Mouse (Mus musculus): Measurements from ENCODE around the gene Mthfsl. TPM values are rescaled to one million over a fixed set of nuclear protein-coding genes. Genes with fewer than 3 reads are reported as not detected.
"Not testable (repeated sequence)": the region's sequence is repeated elsewhere in the genome, so short reads cannot be mapped to it uniquely, and the experiment has no call there.

The Mthfsl gene
- total and polyA plus RNA-seq, 2 experiments from 2014 or later: 11.7 to 48.8 TPM

- not testable (repeated sequence) for H3K4me3 ChIP-seq (ENCODE audit: low read depth, low read length); H3K27me3 ChIP-seq (ENCODE audit: insufficient read depth, low read length); ATAC-seq (ENCODE audit: low FRiP score); H3K4me1 ChIP-seq (ENCODE audit: insufficient read depth, low read length); H3K36me3 ChIP-seq (ENCODE audit: insufficient read depth, low read length); H3K27ac ChIP-seq (ENCODE audit: low read depth, low read length); H3K4me2 ChIP-seq (ENCODE audit: low read depth, low read length, poor library complexity, severe bottlenecking); H3K9me3 ChIP-seq (ENCODE audit: low read length); DNase-seq (ENCODE audit: low spot score); H3K9ac ChIP-seq (replicated peaks; ENCODE audit: low read length, poor library complexity, severe bottlenecking)
- 90% methylated on average over 5 of the region's 5 CpGs for WGBS
Measured at GRCm38 (mm10) chr9:88709794-88710193, 10.3 kb downstream of the Mthfsl start.

- Histone ChIP-seq H3K36me3 (ENCODE audit: insufficient read depth, low read length) (no peaks in the 10 kb centered on the region), H3K27ac (ENCODE audit: low read depth, low read length) (no peak overlapping the region), H3K9ac (replicated peaks; ENCODE audit: low read length, poor library complexity, severe bottlenecking) (no peak overlapping the region), H3K4me2 (ENCODE audit: low read depth, low read length, poor library complexity, severe bottlenecking) (no peak overlapping the region), H3K4me1 (ENCODE audit: insufficient read depth, low read length) (no peaks in the 10 kb centered on the region), H3K9me3 (ENCODE audit: low read length) (no peaks in the 10 kb centered on the region), H3K27me3 (ENCODE audit: insufficient read depth, low read length) (no peaks in the 10 kb centered on the region), H3K4me3 (ENCODE audit: low read depth, low read length) (no peak overlapping the region)
- DNase-seq (ENCODE audit: low spot score) (no peak), ATAC-seq (ENCODE audit: low FRiP score) (peak; percentile 16; the same call in 1 of the 2 replicates)
- WGBS: 95% methylated on average over 6 of the region's 6 CpGs
- TF ChIP-seq CTCF (IDR thresholded peaks at IDR 0.05): no peak
Measured at GRCm38 (mm10) chr9:88709304-88709703, 10.8 kb downstream of the Mthfsl start.

DNA sequence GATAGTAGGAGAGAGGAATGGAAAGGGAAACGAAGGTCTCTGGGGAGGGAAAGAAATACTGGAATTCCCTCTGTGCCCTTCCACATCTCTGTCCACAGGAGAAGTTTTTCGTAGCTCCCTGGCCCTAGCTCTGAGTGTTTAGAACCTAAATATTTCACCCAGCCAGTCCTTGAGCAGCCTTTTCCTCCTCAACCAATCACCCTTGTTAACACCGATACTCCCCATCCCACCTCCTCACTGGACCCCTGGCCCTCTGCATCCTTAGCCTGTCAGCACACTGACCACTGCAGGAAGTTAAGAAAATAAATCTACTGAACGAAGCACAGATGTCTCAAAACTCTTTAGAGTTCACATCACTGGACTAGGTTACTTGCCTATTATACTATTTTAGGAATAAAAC, 13.4 kb downstream of the Mthfsl start:
- Histone ChIP-seq H3K4me1 (ENCODE audit: insufficient read depth, low read length) (no peaks in the 10 kb centered on the region), H3K9ac (replicated peaks; ENCODE audit: low read length, poor library complexity, severe bottlenecking) (no peak overlapping the region), H3K9me3 (ENCODE audit: low read length) (no peaks in the 10 kb centered on the region), H3K27me3 (ENCODE audit: insufficient read depth, low read length) (no peaks in the 10 kb centered on the region), H3K4me3 (ENCODE audit: low read depth, low read length) (no peak overlapping the region), H3K27ac (ENCODE audit: low read depth, low read length) (no peak overlapping the region), H3K4me2 (ENCODE audit: low read depth, low read length, poor library complexity, severe bottlenecking) (no peak overlapping the region), H3K36me3 (ENCODE audit: insufficient read depth, low read length) (no peaks in the 10 kb centered on the region)
- WGBS: 89% methylated on average over 4 of the region's 4 CpGs
- no peak for DNase-seq (ENCODE audit: low spot score)
- TF ChIP-seq CTCF (IDR thresholded peaks at IDR 0.05): no peak
- ATAC-seq (ENCODE audit: low FRiP score): no peak

- WGBS: 74% methylated on average over 8 of the region's 8 CpGs
- not testable (repeated sequence) for DNase-seq (ENCODE audit: low spot score); H3K27ac ChIP-seq (ENCODE audit: low read depth, low read length); H3K27me3 ChIP-seq (ENCODE audit: insufficient read depth, low read length); H3K4me3 ChIP-seq (ENCODE audit: low read depth, low read length); H3K4me2 ChIP-seq (ENCODE audit: low read depth, low read length, poor library complexity, severe bottlenecking); H3K9me3 ChIP-seq (ENCODE audit: low read length); H3K36me3 ChIP-seq (ENCODE audit: insufficient read depth, low read length); H3K4me1 ChIP-seq (ENCODE audit: insufficient read depth, low read length); ATAC-seq (ENCODE audit: low FRiP score); H3K9ac ChIP-seq (replicated peaks; ENCODE audit: low read length, poor library complexity, severe bottlenecking)
Measured at GRCm38 (mm10) chr9:88705157-88705556, 14.9 kb downstream of the Mthfsl start.

DNA sequence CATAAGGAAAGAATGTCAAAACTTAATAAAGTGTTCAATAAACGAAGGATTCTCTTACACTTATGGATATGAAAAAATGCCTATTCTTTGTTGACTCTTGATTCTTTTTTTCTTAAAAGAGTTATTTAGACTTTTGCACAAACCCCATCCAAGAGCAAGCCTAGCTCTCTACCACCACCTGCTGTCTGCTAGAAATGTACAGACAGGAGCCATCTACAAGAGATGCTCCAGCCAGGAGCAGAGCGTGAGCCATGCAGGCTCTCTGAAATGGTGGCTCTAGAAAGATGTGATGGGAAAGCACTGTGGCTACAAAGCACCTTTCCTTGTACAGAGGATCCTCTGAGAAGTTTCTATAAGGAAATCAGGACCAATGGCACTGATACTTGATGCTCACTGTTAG, 21.4 kb downstream of the Mthfsl start:
- not testable (repeated sequence) for H3K4me3 ChIP-seq (ENCODE audit: low read depth, low read length); H3K9me3 ChIP-seq (ENCODE audit: low read length); H3K4me1 ChIP-seq (ENCODE audit: insufficient read depth, low read length); ATAC-seq (ENCODE audit: low FRiP score); H3K27ac ChIP-seq (ENCODE audit: low read depth, low read length); H3K27me3 ChIP-seq (ENCODE audit: insufficient read depth, low read length); H3K36me3 ChIP-seq (ENCODE audit: insufficient read depth, low read length); H3K4me2 ChIP-seq (ENCODE audit: low read depth, low read length, poor library complexity, severe bottlenecking); H3K9ac ChIP-seq (replicated peaks; ENCODE audit: low read length, poor library complexity, severe bottlenecking); DNase-seq (ENCODE audit: low spot score)
- no CpG with 5 or more reads among the region's 2 CpGs for WGBS

- H3K4me3 ChIP-seq (ENCODE audit: low read depth, low read length); H3K9ac ChIP-seq (replicated peaks; ENCODE audit: low read length, poor library complexity, severe bottlenecking); H3K9me3 ChIP-seq (ENCODE audit: low read length); H3K36me3 ChIP-seq (ENCODE audit: insufficient read depth, low read length); H3K27ac ChIP-seq (ENCODE audit: low read depth, low read length); DNase-seq (ENCODE audit: low spot score); ATAC-seq (ENCODE audit: low FRiP score); H3K27me3 ChIP-seq (ENCODE audit: insufficient read depth, low read length); H3K4me2 ChIP-seq (ENCODE audit: low read depth, low read length, poor library complexity, severe bottlenecking); H3K4me1 ChIP-seq (ENCODE audit: insufficient read depth, low read length): not testable (repeated sequence)
- 83% methylated on average over 2 of the region's 2 CpGs for WGBS
Measured at GRCm38 (mm10) chr9:88691307-88691706, 28.8 kb downstream of the Mthfsl start.

GRCm38 (mm10) chr9:88689451-88689850, 30.6 kb downstream of the Mthfsl start:
- not testable (repeated sequence) for ATAC-seq (ENCODE audit: low FRiP score); H3K9me3 ChIP-seq (ENCODE audit: low read length); DNase-seq (ENCODE audit: low spot score); H3K36me3 ChIP-seq (ENCODE audit: insufficient read depth, low read length); H3K9ac ChIP-seq (replicated peaks; ENCODE audit: low read length, poor library complexity, severe bottlenecking); H3K4me1 ChIP-seq (ENCODE audit: insufficient read depth, low read length); H3K4me2 ChIP-seq (ENCODE audit: low read depth, low read length, poor library complexity, severe bottlenecking); H3K27ac ChIP-seq (ENCODE audit: low read depth, low read length); H3K4me3 ChIP-seq (ENCODE audit: low read depth, low read length); H3K27me3 ChIP-seq (ENCODE audit: insufficient read depth, low read length)
- 97% methylated on average over 2 of the region's 3 CpGs for WGBS

DNA sequence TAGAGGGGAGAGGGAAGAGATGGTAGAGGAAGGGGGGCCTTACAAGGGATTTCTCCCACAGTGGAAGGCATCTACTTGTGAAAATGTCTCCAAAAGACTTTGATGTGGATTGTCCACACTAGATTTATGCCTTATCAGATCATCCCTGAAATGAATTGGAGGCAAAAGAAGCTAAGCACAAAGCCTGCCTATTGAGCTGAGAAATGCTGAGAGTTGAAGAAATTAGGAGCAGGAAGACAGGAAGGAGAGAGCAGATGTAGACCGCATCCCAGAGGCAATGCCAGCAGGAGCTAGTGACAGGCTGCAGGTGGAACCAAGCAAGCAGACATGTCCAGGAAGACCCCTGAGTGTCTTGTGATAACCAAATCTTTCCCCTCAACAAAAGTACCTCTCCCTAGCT, 33.4 kb downstream of the Mthfsl start:
- not testable (repeated sequence) for H3K27ac ChIP-seq (ENCODE audit: low read depth, low read length); H3K4me1 ChIP-seq (ENCODE audit: insufficient read depth, low read length); DNase-seq (ENCODE audit: low spot score); H3K36me3 ChIP-seq (ENCODE audit: insufficient read depth, low read length); H3K9ac ChIP-seq (replicated peaks; ENCODE audit: low read length, poor library complexity, severe bottlenecking); ATAC-seq (ENCODE audit: low FRiP score); H3K9me3 ChIP-seq (ENCODE audit: low read length); H3K4me2 ChIP-seq (ENCODE audit: low read depth, low read length, poor library complexity, severe bottlenecking); H3K27me3 ChIP-seq (ENCODE audit: insufficient read depth, low read length); H3K4me3 ChIP-seq (ENCODE audit: low read depth, low read length)
- WGBS: 94% methylated on average over 1 of the region's 1 CpGs

DNA sequence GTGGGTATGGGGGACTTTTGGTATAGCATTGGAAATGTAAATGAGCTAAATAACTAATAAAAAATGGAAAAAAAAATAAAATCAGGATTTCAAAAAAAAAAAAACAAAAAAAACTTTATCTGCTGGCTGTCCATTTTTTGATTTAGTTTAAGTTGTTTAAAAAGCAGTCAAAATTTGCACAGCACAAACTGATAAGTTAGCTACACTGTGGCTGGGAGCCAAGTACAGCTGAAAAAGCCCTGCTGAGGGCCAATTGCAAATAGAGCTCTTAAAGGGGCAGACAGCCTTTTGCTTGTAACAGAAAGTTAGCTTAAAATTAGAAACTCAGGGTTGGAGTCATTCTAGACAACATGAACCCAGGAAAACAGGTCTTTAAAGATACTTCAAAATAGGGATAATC, 61.8 kb downstream of the Mthfsl start:
- H3K9ac ChIP-seq (replicated peaks; ENCODE audit: low read length, poor library complexity, severe bottlenecking); DNase-seq (ENCODE audit: low spot score); H3K27me3 ChIP-seq (ENCODE audit: insufficient read depth, low read length); H3K36me3 ChIP-seq (ENCODE audit: insufficient read depth, low read length); ATAC-seq (ENCODE audit: low FRiP score); H3K4me2 ChIP-seq (ENCODE audit: low read depth, low read length, poor library complexity, severe bottlenecking); H3K27ac ChIP-seq (ENCODE audit: low read depth, low read length); H3K4me1 ChIP-seq (ENCODE audit: insufficient read depth, low read length); H3K4me3 ChIP-seq (ENCODE audit: low read depth, low read length); H3K9me3 ChIP-seq (ENCODE audit: low read length): not testable (repeated sequence)

Data from midbrain, postnatal 0 days (tissue).